Mouse (Mus musculus) kidney, postnatal 4 days (tissue): Measurements from ENCODE around the gene Rtn2.

Experiments used
- DNase-seq, 2 experiments: peaks; one replicate each; pipeline ENCODE4 v3.0.0; 2021; ENCODE audit warnings: mixed read lengths in 2 of 2

Gene Rtn2

DNA sequence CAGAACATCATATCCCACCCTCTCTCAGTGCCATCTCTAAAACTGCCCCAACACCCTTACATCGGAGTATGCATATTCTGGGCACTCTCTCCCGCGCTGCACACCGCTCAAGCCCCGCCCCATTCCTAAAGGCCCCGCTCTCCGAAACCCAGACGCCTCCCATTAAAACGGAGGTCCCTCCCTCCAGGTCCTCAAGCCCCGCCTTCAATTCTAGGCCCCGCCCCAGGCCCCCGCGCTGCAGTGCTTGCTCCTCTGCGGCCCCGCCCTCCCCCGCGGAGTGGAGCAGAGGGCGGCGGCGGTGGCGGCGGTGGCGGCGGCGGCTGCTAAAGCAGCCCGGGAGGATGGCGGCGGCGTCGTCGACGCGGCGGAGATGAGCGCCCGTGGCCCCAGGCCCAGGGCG lies at the start of gene Rtn2:
Rtn2 (plus strand) TSS at position 240 of the 400 bp plus-strand sequence.
- DNase-seq, result peak; percentile 87 to 90

DNA sequence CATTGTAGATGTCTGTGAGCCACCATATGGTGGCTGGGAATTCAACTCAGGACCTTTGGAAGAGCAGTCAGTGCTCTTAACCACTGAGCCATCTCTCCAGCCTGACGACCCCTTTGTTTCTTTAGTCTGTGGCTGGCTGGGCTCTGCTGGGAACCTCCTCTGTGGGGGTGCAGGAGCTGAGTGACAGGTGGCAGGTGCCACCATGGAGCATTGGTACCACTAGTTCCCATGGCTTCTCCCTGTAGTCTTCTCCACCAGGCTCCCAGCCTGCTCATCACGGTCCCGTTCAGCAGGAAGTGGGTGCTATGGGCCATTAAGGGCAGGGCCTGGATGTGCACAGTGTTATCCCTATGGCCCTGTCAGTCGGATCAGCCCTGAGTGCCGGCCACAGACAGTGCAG lies 47.8 kb upstream of the Rtn2 start:
- no peak for DNase-seq

DNA sequence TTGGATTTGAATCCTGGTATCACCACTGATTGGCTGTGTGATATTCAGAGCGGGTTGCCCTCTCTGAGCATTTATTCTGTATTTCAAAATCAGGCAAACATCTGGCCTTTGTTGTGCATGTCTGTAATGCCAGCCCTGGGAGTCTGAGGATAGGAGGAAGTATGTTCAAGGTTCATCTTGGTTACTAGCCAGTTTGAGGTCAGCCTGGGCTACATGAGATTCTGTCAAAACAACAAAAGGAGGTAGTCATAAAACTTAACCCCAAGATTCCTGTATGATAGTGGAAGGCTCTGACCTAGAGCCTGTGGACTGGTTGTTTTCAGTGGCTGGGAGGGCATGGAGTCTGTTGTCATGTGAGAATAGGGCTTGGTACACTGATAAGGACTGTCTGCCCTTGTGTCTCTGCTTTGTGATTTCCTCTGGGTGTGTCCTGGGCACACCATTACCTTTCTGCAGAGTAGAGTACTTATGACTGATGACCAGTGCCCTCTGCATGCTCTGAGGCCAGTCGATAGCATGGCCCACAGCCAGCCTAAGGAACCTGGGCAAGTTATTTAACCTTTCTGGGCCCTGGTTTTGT lies 47.2 kb upstream of the Rtn2 start:
- no peak for DNase-seq

DNA sequence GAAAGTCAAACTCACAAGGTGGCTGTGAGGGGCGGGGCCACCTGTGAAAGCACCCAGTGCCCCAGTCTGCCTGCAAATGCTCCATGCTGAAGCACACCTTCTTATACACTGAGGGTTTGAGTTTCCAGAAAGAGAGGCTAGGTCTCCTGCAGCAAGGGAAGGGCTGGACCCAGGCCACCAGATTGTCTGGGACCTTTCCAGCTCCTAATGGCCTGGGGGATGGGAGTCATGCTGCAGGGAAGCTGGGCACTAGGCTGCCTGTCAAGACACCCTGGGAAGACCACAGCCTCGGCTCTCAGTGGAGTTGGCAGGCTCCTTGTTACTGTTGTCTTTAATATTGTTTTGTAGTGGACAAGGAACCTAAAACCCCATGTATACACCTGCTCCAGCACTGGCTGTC lies 46.0 kb upstream of the Rtn2 start:
- no peak for DNase-seq

DNA sequence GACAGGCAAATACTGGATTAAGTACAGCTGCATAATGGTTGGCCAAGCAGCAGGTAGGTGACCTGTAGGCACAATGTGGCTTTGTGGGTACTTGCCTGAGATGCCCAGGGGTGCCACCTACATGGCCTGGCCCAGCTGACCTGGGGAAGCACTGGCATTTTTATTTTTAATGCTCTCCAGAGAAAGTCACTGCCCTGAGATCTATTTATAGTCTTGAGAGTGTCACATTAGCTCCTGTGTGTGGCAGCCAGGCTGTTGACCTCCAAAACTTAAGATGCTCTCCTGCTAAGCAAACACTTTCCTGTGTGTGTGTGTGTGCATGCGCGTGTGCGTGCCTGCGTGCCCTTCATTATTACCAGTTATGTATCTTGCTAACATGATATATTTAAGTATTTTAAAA lies 44.1 kb upstream of the Rtn2 start:
- DNase-seq, result no peak

DNA sequence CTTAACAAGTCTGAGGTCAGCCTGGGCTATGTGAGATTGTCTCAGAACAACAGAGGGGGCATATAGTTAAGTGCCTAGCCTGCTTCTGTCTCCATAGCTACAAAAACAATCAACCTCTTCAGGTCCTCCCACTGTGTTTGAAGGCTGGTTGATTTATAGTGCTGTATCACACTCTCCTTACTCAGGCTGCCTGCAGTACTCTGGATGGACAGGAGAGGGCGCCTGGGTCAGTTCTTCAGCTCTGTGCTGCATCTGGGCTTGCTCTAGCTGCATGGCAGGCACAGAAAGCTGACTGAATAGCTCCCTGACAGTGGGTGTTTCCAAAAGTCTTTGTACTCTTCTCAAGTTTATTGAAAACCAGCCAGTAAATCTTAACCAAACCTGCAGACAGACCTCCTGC lies 43.0 kb upstream of the Rtn2 start:
- peak; percentile 96 for DNase-seq

DNA sequence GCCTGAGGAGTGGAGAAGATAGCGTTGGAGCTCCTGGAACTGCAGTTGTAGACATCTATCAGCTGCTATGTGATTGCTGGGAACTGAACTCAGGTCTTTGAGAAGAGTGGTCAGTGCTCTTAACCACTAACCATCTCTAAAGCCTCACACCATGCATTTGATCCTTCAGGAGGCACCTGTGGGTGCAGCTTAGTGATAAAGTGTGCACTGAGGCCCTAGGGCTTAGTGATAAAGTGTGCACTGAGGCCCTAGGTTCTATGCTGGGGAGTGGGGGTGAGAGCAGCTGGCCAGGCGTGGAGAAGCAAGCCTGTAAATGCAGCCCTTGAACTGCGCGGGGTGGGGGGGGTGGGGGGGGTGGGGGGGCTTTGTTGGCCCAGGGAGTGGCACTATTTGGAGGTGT lies 42.4 kb upstream of the Rtn2 start:
- no peak for DNase-seq

DNA sequence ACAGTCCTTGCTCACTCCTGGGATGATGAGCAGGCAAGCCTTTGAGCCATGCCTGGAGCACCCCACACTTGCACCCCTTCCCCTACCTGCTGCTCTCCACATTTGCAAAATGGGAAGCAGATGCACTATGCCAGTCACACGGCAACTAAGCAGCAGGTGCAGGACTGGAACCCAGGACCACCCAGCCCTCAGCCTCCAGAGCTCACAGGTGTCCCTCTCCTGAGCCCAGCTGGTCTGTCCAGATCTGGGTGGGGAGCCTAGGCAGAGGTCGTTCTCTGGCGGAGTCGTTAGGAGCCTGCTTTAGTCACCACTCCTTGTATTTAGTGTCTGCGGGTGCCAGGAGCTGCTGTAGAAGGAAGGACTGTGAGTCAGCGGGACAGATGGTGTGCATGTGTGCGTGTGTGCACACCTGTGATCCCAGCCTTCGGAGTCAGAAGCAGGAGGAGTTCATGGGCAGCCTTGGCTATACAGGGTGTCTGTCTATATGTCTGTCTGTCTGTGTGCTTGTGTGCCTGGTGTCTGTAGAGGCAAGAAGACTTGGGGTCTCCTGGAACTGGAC lies 41.4 kb upstream of the Rtn2 start:
- no peak for DNase-seq

DNA sequence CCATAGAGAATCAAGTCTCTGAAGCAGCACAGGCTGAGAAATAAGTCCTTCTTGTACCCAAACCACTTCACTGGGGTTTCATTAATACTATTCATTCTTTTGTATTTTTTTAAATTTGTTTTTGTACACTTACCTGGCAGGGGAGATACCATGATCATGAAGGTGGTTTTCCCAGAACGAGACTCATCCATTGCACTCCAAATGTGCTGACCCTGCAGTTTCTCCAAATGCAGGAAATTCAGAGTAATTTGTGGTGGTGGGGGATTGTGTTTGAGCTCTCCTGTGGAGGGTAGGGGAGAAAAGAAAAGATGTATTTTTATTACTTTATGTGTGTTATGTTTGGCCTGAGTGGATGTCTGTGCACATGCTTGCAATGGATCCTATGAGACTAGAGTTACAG lies 40.4 kb upstream of the Rtn2 start:
- DNase-seq, result no peak

DNA sequence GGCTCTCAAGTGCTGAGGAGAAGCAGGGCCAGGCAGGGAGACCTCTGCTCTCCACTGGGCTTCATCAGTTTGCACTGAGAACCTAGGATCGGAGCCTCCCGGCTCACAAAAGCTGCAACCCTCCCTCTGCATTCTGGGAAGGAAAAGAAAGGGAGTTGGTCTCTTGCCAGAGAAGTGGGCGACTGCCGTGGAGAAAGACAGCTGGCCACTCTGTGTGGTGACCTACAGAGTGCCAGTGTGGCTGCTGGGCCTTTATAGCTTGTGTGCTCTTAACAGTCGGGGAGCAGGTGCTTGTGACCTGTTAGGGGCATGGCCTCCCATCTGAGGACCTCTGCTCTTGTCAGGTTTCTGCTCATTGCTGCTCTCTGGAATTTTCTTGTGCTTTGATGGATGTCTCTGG lies 38.6 kb upstream of the Rtn2 start:
- no peak for DNase-seq

DNA sequence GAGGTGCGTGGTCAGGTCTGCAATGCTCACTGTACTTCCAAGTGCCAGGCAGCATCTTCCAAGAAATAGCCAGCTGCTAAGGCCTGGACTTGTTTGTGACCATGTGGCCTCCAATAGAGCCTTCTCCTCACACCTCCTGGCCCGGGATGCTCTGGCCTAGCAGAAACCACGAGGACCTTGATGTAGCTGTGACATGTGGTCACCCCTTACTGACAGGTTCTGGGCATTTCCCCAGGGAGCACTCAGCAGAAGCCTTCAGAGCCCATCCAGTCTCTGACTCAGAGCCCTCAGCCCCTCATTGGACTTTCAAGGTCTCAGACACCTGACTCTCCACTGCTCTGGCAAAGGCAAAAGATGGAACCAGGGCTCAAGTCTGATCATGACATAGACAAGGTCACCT lies 37.3 kb upstream of the Rtn2 start:
- DNase-seq, result no peak

DNA sequence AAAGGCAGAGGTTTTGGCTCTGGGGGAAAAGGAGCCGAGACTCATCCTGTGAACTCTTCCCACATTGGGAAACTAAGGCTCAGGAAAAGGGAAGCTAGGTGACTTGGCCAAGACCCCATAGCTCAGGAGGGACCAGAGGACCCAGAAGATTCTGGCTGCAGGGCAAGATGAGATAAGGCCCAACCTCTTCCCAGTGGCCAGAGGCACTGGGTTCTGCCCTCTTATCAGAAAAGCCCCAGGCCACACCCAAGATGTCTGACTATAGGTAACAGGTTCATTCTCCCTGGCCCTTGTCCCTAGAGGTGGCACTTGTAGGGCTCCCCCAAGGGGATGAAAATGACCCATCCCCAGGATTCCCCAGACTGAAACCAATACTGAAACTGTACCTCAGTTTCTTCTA lies 35.6 kb upstream of the Rtn2 start:
- DNase-seq, result no peak

DNA sequence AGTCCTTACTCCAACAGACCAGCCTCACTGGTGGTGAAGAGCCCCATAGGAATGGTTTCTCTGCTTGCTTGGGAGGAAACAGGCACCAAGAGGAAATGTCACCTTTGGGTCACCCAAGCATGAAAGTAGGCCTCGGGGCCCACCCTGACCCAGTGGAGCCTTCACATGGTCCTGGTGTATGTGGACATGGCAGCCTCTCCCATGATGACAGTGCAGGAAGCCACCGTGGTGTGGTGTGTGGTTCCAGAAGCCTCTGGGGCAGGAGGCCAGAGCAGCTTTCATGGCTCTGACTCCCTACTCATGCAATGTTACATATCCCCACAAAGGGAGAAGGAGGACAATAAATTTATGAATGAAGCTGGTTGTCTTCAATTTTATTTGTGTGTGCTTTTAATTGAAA lies 34.9 kb upstream of the Rtn2 start:
- DNase-seq, result no peak

DNA sequence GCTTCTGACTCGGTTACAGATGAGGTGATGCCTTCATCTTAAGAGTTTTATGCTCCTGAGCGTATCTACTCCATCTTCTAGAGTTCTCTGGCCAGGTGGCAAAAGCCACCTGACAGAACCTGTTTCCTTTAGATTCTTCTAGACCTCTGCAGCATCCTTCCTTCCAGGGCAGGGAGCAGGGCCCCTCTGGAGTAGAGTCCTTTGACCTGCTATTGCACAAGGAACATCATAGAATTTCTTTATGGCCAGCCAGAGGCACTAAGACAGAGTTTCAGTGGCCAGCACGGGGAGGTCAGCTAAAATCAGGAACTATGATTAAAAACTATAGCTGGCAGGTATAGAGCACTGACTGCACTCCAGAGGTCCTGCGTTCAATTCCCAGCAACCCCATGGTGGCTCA lies 30.3 kb upstream of the Rtn2 start:
- no peak for DNase-seq

DNA sequence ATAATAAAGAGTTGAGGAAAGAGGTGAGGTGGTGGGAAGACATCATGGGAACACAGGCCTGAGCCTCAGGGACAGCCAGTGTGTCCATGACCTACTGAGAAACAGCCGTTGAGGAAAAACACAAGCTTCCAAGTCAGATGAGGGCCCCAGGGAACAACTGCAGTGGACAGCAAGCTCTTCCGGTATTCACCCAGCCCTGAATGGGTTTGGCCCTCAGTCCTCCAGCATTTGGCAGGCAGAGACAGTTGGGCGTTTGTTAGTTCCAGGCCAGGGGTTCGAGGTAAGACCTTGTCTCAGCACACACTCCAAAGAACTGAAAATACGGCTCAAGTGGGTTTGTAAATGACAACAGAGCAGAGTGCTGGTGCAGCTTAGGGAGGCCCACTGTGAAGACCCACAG lies 29.0 kb upstream of the Rtn2 start:
- DNase-seq, result no peak

DNA sequence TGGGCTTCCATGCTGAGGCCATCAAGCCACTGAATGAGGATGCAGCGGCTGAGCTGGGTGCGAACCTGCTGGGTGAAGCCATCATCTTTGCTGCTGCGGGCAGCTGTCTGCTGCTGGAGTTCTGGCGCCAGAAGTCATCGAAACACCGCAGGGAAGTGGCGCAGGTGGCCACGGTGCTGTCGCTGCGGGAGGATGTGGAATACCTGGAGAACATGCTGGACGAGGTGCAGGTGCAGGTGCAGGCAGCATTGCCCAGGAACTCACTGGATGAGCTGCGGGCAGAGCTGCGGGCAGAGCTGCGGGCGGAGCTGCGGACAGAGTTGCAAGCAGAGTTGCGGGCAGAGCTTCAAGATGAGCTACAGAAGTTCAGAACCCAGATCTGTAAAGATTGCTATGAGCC lies 27.0 kb upstream of the Rtn2 start:
- no peak for DNase-seq

DNA sequence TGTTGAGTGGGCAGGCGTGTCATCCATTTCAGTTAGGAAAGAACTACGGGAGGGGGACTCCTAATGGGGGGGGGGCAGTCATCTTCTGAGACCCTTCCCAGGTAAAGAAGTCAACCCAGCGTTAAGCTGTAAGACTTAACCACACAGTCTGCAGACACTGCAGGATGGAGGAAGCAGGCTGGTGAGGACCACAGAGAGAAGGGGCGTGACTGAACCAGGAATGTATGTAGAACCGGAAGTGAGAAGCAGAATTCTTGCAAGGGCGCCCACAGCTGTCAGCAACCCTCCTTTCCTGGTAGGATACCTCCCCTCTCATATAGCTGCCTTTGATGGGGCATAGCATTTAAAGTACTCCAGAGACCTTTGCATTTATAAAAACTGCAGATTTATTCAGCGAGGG lies 25.9 kb upstream of the Rtn2 start:
- DNase-seq, result no peak

DNA sequence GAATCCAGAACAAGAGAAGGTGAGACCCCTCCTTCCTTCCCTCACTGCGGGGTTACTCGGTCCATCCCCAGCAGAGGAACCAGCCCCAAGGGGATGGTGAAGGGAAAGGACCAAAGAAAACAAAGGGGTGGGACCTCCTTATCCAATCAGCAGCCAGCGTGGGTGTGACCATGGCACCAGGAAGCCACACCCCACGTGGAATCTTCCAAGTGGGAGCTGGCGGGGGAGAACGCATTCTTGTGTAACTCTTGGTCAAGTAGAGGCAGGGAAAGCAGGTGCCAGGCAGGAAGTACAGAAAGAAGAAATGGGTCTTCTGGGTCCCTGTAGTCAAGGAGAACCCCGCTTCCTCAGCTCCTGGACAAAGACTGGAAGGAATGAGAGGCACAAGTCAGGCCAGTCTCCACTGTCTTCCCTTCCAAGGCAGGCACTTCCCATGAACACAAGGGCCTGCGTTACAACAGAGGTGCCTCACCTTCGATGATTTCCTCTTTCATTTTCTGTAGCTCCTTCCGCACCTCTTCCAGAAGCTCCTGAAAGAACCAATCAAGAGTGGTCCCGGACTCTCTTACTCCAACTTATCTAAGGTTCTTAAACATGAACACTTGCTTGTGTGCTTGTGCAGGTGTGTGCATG lies 24.9 kb upstream of the Rtn2 start:
- DNase-seq, result peak; percentile 76 to 85

DNA sequence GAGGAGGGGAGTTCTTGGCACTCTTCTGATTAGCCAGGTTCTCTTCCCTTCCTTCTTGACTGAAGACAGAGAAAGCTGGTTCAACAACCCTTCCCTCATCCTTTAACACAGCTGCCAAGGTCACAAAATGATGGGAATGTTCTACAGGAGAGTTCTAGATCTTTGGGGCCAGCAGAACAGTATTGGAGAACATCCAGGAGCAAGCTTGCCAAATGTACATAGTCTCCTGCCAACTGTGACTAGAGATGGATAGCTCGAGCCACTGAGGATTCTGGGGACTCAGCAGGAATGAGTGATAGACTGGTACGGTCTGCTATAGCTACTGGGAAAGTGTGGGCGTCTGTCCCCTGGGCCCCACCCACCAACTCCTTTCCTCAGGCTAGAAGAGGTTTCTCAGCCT lies 24.1 kb upstream of the Rtn2 start:
- DNase-seq, result no peak

DNA sequence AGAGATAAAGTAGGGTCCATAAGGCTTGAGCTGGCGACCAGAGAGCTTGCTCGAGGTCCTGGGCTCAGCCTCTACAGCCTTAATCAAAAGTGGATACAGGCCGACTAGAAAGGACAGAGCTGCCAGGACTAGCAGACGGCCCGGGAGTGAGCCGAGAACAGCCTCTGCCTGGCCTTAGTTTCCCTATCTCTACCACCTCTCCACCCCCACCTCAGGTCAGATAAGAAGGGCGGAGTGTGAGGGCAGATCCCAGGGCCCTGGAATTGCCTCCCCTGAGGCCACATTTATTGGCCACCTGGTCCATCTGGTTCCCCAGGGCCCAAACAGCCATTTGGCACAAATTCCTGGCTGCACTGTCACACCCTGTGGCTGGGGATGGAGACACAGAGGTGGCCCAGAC lies 17.3 kb upstream of the Rtn2 start:
- no peak for DNase-seq

DNA sequence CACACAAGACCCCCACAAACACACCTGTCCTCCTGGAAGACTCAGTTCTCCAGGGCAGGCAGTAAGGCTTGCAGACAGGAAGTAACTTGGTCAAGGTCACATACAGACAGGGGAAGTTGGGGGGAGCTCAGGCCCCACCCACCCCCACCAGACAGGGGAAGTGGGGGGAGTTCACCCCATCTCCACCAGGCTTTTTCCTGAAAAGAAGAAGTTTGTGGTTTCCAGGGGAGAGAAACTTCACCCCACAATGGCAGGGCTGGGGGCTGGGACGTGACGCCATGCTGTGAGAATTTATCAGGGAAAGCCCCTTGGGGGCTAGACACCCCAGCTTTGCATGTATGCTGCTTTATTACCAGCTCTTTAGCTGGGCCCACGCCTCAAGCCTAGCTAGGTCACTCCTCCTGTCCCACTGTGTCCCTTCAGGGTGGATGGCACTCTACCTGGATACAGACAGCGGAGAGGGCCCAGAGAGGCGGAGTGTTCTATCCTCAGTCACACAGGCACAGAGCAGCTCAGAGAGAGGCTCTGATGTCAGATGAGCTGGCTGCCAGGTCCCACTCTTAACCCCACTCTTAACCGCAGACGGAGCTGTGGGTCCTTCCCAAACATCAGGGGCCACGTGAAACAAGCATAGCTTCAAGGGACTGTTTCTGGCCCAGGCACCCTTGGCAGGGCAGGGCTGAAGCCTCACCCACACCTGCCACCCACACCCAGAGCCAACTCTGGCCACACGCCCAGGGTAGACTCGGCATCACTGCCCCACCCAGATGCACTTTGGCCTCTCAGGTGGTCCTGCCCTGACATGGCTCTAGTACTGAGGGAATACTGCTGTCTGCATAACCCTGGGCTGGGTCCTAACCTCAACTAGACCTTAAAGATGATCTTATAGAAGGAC lies 16.2 kb upstream of the Rtn2 start:
- peak; percentile 27 to 47 for DNase-seq

DNA sequence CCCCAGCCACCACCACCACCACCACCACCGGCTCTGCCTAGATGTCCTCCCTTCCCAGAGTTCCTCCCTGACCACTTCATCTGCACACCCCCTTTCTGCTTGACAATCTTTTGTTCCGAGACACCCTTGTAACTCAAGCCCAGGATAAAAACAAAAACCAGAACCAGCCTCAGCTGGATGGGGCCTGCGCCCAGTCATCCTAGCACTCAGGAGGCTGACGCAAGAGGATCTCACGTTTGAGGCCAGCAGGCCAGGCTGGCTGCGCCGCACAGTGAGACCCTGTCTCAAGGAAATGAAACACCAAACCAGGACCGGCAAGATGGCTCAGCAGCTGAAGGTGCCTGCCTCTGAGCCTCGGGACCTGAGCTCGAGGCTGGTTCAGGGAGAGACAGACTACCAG lies 15.4 kb upstream of the Rtn2 start:
- DNase-seq, result no peak

DNA sequence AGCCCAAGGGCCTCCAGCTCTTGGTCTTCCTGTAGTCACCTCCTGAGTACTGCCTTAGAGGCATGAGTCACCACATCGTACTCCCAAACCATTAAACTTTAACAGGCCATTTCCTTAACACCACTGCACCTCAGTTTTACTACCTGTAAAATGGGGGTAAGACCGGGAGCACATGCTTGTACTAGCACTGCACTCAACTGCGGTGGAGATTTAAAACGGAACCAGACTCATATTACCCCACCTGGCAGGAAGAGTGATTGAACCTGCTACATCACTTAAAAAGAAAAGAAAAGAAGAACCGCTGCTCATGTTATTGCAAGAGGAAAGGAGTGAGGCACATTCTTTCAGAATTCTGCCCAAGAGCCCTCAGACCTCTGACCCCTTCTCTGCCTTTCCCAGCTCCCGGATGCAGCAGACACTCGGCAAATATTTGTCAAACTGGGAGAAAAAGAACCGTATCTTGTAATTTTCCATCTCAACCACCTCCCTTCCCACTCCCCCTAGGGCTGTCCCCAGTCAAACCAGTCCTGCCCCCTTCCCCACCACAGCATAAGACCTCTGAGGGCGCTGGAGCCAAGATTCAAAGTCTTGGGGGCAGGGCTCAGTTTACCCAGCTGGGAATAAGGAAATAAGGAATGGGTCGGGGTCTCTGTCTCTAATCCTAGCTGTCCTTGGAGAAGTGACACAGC lies 13.3 kb upstream of the Rtn2 start:
- peak; percentile 27 to 51 for DNase-seq
